Mouse (Mus musculus) liver, embryonic 14.5 days (tissue): Measurements from ENCODE around the gene Ccdc86.

ENCODE experiments used
- CTCF ChIP-seq: IDR thresholded peaks from 2 replicates; pipeline ENCODE4 v1.5.1; 2016; ENCODE audit warnings: antibody characterized with exemption, low read depth, control low read depth
- EP300 ChIP-seq: IDR thresholded peaks from 2 replicates; pipeline ENCODE4 v1.6.1; 2016; ENCODE audit warnings: antibody characterized with exemption, low read depth

DNA sequence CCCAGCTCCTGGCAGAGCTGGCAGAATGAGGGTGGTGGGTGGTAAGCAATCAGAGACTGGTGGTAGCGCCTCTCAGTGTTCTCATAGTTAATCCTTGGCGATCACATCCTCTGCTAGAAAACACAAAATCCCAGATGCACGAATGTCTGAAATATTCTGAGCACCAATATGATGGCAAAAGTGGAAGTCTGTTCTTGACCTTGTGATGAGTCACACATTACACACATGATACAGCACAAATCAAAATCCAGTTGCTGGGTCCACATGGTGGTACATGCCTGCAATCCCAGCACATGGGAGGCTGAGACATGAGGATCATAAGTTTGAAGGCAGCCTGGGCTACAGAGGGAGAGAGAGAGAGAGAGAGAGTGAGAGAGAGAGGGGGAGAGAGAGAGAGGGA is 28.0 kb downstream of the Ccdc86 start:
- TF ChIP-seq CTCF (no peak), EP300 (no peak)
